Mouse (Mus musculus): ENCODE results near the gene Adgrg5.

Gene Adgrg5

GRCm38 (mm10) chr8:94967071-94967470 is 43.6 kb downstream of the Adgrg5 start:
- DNase-seq (ENCODE audit: low spot score in 2 of 2), result peak in 1 of 2 experiments; percentile 42

- DNase-seq (ENCODE audit: low spot score in 2 of 2), result peak in 1 of 2 experiments; percentile 66
These were observed 44.1 kb downstream of the Adgrg5 start for GRCm38 (mm10) chr8:94967554-94967953.

DNA sequence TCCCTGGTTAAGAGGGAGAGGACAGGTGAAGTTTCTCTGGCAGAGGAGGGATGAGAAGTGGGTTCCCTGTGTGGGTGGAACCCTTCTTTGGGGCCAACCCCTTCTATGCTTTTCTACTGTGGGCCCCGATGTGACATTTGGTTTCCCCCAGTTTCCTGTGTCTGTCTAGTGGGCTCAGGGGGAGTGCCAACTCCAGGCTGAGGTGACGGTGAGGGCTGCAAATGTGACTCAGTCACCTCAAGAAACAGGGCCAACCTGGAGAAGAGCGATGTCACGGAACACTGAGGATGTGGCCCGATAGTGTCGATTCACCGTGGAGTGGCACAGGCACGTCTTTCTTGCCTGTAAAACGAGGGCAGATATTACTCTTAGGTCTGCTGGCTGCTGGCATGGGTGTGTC is 49.8 kb downstream of the Adgrg5 start:
- DNase-seq (ENCODE audit: low spot score in 2 of 2), result no peak

- no peak for DNase-seq (ENCODE audit: low spot score in 2 of 2)
These were observed 50.3 kb downstream of the Adgrg5 start for GRCm38 (mm10) chr8:94973786-94974185.

DNA sequence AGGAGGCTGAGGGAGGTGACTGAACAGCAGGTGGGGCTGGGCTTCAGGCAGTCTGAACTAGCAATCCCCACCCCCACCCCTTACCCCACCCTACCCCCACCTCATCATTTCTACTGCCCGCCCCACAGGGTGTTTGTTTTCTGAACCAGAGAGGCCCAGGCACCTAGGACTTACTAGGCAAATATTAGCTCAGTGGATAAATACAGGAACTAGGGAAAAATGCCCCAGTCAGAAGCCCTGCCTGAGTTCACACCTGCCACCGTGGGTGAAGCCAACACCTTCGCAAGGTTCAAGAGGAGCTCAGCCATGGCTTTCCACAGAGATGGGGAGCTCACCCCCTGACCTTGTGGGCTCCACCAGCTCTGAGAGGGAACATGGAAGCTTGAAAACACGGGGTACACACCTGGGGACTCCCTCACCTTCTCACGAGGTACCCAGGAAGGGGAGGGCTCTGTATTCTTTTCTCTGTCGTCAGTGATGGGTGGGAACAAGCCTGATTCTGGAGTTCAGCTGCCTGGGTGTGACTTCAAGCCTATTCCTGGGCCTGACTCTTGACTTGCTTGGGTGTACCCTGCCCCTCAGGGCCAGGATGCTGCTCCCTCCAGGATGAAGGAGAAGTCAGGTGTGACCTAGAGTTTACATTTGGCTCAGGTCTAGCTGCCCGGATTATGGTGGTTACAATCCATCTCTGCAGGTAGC is 51.1 kb downstream of the Adgrg5 start, which contains the start of gene Adgrg1:
Adgrg1 (plus strand) TSS at position 285 of the 699 bp plus-strand sequence.
- no peak for DNase-seq (ENCODE audit: low spot score in 2 of 2)

DNA sequence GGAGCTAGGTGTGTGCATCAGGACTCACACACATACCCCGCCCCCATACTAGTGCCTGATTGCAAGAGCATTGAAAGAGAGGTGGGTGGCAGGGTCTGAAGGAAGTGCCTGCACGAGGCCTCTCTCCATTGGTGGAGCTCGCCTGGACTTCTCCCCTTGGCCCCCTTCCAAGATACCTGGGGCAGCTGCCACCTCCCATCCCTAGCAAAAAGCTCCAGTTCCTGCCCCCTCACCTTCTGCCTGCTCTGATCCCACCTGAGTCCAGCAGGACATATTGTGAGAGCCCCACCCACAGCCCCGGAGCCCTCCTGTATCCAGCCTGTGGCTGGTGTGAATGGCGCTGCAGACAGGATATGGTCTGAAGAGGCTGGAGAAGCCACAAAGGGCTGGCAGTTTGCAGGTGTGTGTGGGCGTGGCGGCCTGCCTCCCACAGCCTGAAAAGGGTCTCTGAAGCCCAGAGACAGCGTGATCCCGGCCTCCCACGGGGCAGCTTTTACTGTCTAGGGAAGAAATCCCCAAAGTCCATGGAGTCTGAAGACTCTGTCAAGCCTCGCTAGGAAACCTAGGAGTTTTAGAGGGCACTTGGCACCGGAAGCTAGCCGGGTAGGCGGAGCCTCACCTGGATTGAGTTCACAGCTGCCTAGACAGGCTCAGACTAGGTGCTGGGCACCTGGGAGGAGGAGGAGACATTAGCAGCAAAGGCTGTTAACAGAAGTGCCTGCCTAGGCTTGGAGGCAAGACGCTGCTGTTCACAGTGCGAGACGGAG is 53.3 kb downstream of the Adgrg5 start:
- no peak for DNase-seq (ENCODE audit: low spot score in 2 of 2)

- no peak for DNase-seq (ENCODE audit: low spot score in 2 of 2)
These were observed 54.6 kb downstream of the Adgrg5 start for GRCm38 (mm10) chr8:94978131-94978530.

GRCm38 (mm10) chr8:94978593-94979319 is 55.3 kb downstream of the Adgrg5 start:
- no peak for DNase-seq (ENCODE audit: low spot score in 2 of 2)

DNA sequence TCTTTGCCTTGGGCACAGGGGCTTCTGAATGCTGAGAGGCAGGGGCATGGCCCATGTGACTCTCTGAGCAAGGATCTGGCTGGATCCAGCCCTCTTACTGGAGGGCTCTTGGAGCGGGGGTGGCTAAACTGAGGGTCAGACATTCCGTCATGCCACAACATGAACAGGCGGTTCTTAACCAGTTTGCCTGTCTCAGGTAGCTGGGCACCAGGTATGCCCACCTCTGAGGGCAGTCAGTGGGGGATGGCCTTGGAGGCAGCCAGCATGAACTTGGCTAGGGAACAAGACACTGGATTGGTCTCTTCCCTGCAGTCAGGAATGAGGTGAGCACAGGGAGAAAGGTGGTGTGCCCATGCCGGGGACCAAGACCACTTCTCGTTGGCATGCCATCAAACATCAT is 56.7 kb downstream of the Adgrg5 start:
- no peak for DNase-seq (ENCODE audit: low spot score in 2 of 2)

- DNase-seq (ENCODE audit: low spot score in 2 of 2), result no peak
These were observed 57.5 kb downstream of the Adgrg5 start for GRCm38 (mm10) chr8:94980976-94981375.

DNA sequence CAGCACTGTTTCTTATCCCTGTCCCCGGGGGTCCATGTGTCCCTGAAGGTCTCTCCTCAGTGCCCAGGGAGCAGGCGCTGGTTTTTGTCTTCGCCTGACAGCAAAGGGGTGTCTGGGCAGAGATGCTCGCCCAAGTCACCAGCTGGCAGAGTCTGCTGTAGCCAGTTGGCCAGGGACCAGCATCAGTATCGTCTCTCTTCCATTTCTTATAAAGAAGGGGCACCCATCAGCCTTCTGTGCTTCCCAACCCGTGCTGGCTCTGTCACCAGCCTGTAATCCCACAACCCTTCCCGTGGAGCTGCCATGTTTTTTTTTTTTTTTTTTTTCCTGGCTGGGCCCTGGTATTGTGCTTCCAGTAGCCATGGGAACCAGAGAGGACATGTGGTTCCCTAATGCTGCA is 58.4 kb downstream of the Adgrg5 start:
- no peak for DNase-seq (ENCODE audit: low spot score in 2 of 2)

- no peak for DNase-seq (ENCODE audit: low spot score in 2 of 2)
These were observed 59.7 kb downstream of the Adgrg5 start for GRCm38 (mm10) chr8:94983146-94983545.

DNA sequence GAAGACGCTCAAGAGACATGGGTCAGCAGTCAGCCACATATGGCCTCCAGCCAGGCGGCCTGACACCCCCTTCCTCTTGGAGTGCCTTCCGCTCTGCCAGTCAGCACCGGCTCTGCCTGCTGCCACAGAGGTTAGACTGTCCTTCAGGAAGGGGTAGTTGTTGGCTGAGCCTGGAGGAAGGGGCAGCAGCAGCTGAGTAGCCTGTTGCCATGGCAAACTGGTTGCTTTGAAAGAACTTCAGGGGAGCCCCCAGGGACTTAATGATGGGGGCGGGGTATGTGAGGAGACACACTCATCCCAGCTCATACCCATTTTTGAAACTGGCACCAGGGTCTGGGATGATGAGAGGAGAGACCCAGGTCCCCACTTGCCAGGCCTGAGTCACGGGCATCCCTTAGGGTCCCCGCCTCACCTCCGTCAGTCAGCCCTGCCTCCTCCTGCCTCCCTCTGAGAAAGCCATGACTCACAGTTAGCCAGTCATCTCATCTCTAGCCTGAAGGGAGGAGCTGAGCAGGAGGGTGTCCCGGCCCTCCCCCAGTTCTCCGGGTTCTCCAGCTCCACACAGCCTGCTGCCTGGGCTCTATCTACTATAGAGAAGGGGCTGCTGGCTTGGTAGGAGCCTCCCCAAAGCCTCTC is 60.5 kb downstream of the Adgrg5 start:
- peak; percentile 57 to 67 for DNase-seq (ENCODE audit: low spot score in 2 of 2)

GRCm38 (mm10) chr8:94985023-94985422 is 61.5 kb downstream of the Adgrg5 start:
- DNase-seq (ENCODE audit: low spot score in 2 of 2), result peak; percentile 71 to 83

GRCm38 (mm10) chr8:94986676-94987075 is 63.2 kb downstream of the Adgrg5 start:
- DNase-seq (ENCODE audit: low spot score in 2 of 2), result peak; percentile 58 to 78

GRCm38 (mm10) chr8:94987553-94987952 is 64.1 kb downstream of the Adgrg5 start:
- peak in 1 of 2 experiments; percentile 54 for DNase-seq (ENCODE audit: low spot score in 2 of 2)

DNA sequence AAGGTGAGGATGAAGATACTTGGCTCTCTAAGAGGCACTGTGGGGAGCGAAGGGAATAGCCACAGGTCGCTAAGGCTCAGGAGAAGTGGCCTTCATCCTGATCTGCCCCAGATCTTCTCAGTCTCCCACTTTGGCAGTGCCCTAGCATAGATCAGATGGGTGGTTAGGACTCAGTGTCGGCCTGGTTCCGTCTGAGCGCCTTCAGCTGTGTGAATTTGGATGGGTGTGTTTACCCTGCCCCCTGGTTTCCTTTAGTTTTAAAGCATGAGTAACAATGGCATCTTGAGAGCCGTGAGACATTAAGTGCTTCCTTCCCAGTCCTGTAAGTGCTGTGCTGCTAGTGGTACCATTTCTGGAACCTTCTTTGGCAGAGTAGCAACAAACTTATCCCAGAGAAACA is 65.1 kb downstream of the Adgrg5 start:
- no peak for DNase-seq (ENCODE audit: low spot score in 2 of 2)

- no peak for DNase-seq (ENCODE audit: low spot score in 2 of 2)
These were observed 66.2 kb downstream of the Adgrg5 start for GRCm38 (mm10) chr8:94989711-94990110.

DNA sequence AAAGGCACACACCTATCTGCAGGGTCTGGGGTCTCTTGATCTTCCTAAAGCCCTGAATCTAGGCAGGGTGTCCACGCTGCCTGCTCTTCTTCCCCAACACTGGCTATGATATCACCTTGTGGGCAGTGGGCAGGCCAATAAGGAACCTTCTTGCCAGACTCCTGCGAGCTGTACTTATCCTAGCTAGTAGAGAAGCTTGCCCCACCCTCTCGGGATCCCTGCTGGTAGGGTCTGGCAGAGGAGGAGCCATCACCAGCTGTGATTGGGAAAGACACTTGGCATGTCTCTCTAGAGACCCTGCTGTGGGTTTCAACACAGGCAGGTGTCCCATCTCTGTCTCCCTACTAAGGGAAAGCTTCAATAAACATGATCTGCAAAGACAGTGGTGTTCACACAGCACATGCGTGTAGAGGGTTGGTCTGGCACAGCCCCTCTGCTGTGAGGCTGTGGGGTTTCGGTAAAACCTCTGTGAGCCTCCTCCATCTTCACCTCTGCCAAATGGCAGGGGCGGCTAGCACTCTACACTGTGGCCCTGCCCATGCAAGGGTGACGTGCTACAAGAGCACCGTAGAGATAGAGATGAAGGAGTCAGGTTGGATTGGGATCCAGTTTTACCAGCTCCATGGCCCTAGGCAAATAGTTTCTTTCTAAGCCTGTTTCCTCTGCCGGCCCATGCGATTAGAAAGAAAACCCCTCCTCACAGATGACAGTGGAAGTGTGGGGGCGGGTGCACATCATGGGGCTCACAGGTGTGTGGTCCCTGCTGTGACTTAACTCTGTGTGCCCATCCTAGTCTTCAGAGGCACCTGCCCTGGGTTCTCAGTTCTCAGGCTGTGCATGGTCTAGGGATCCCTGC is 67.3 kb downstream of the Adgrg5 start:
- DNase-seq (ENCODE audit: low spot score in 2 of 2), result no peak

DNA sequence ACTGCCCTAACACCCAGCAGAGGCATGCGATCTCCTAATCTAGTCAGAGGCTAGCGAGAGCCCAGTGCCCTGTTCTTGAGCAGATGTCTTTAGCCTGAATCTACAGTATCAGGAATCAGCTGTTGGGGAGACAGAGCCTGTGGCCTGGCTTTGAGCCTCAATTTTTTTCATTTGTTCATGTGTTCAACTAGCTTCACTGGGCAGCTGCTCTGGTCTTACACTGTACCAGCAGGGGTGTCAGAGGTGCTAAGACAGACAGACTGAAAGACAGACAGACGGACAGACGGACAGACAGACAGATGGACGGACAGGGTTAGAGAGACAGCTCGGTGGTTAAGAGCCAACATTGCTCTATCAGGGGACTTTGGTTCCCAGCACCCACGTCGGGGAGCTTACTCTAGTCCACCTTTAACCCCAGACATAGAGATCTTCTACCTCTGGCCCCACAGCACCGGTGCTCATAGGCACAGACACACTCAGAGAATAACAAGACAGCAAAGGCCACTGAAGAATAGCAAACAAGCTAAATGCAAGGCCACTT is 68.0 kb downstream of the Adgrg5 start:
- peak in 1 of 2 experiments; percentile 11 for DNase-seq (ENCODE audit: low spot score in 2 of 2)

DNA sequence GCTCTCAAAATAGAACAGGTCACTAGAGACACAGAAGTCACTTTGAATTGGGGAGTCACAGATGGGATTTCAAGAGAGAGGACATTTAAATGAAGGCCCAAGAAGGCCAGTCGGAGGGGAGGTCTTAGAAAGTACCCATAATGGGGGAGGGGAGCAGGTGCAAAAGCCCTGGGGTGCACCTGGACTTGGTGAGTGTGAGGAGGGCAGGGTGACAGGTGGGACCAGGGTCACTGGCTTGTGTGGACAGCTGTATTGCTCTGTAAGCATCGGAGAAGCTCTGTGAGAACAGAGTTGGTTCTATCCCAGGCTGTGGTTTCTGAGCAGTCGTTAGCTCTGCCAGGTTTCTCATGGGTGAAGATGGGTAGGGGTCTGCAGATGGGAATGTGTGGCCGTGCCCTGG is 68.5 kb downstream of the Adgrg5 start:
- DNase-seq (ENCODE audit: low spot score in 2 of 2), result peak in 1 of 2 experiments; percentile 6

Data from spleen, postnatal 10 days (tissue).